Mouse (Mus musculus) bone marrow macrophage, adult 2 months (primary cell): ENCODE measurements at regions not wholly inside any gene's neighbourhood (a gene's known extent, or its start where the extent isn't known, plus 50 kb on each side); places are given as distances from the start of the nearest gene placed in this dataset.

Experiments used
- CTCF ChIP-seq: IDR thresholded peaks from 2 replicates; pipeline ENCODE4 v1.5.1; 2012; ENCODE audit warnings: low read depth, mild to moderate bottlenecking, low read length, moderate library complexity
- POLR2A ChIP-seq: IDR thresholded peaks from 2 replicates; pipeline ENCODE4 v1.6.1; 2012; ENCODE audit warnings: mild to moderate bottlenecking, low read depth, low read length, borderline replicate concordance

DNA sequence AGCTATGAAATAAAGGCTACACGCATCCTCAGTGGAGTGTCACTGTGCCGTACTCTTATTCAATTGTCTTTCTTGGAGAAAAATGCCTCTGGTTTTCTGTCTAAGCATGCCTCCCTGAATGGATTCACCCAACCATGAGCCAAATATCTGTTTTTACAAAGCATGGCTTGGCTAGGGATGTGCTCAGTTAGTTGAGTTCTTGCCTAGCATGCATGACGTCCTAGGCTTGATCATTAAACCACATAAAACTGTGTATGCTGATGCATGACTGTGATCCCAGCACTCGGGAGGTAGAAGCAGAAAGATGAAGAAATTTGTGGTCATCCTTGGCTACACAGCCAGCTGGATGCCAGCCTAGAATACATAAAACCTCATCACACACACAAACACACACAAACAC is 417.3 kb upstream of the Mgmt start:
- TF ChIP-seq CTCF (no peak), POLR2A (no peak)
